Mouse (Mus musculus): Measurements from ENCODE around the gene Rbp1. TPM values are rescaled to one million over a fixed set of nuclear protein-coding genes. Genes with fewer than 3 reads are reported as not detected.

Rbp1 gene
- total RNA-seq, 1 experiment from 2014 or later, result not detected

DNA sequence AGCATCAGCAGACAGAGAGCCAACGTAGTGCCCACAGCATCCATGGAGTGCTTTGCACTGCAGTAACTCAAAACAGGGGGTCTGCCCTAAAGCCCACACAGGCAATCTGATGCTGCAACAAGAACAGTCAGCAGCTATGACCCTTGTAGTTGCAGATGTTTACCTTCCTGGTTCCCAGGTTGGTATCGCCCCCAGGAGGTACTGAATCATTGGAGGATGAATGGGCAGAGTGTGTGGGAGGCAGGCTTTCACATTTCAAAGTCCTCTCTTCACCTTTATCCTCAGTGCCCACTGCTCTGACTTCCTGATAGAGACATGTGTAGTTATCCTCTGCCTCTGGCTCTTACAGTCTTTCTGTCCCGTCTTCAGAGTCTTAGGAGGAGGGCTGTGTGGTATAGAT, 858 bp upstream of the Rbp1 start:
- ATAC-seq (replicated peaks; ENCODE audit: insufficient number of reproducible peaks, low FRiP score, low TSS enrichment, poor library complexity, severe bottlenecking), result no peak

DNA sequence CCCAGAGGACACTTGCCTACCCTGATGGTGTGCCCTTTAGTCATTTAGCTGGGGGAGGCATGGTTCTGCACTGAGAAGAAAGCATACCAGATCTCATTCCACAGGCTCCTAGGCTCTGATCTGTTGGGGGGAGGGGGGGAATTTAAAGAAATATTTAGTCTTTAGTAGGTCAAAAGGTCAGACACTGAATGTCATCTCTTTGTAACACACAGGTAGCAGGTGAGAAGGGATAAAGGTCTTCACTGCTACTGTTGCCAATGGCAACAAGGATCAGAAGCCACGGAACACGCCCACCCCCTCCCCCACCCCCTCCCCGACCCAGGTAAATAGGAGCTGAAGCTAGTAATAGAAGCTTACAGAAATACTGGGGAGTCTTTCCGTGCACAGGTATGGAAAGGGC, 930 bp downstream of the Rbp1 start:
- ATAC-seq (replicated peaks; ENCODE audit: insufficient number of reproducible peaks, low FRiP score, low TSS enrichment, poor library complexity, severe bottlenecking), result no peak

DNA sequence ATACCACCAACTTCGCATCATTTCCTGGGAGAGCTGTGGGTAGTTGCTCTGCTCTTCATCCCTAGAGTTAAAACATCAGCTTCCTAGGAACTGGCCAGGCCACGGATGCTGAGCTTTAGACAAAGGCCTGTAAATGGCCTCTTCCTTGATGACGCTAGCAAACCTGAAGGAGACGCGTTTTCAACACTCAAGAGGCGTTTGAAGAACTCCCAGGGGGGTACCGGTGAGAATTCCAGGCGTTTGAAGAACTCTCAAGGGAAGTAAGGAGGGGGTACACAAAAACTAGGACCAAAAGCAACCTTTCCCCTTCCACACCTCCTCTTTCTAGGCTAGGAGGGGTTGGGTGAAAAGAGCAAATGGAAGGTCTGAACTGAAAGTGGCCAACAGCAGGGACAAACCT, 1.5 kb downstream of the Rbp1 start:
- no peak for ATAC-seq (replicated peaks; ENCODE audit: insufficient number of reproducible peaks, low FRiP score, low TSS enrichment, poor library complexity, severe bottlenecking)

DNA sequence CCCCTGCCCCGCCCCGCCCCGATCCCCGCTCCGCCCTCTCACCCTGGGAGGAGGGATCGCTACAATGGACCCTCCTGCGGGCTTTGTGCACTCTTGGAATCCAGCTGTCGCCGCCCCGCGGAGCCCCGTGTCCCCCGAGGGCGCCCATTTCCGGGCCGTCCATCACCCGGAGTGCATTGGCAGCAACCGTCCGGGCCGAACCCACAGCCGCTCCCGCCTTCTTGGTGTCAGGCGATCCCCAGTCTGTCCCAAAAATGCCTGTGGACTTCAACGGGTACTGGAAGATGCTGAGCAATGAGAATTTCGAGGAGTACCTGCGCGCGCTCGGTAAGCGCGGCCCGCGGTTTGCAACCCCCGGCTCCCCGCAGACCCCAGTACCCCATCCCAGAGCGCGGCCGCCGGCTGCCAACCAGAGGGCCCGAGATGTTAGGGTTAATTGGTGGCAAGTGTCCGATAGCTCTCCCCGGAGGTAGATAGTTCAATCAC, 2.0 kb downstream of the Rbp1 start:
- ATAC-seq (replicated peaks; ENCODE audit: insufficient number of reproducible peaks, low FRiP score, low TSS enrichment, poor library complexity, severe bottlenecking), result no peak

DNA sequence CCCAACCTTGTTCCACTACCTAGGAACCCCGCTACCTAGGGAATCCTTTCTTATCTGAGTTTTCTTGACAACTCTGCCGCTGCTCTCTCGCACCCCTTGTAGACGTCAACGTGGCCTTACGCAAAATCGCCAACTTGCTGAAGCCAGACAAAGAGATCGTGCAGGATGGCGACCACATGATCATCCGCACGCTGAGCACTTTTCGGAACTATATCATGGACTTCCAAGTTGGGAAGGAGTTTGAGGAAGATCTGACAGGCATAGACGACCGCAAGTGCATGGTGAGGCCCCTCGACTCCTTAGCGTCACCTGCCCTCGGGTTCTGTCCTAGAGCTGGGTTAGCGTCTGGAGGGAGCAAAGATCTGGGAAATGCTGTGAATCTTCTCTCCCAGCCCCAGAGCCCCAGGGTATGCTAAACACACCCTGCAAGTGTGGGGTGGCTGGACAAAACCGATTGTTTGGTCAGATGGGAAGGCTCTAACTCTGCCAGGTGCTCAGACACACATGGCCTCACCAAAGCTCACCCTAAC, 2.7 kb downstream of the Rbp1 start:
- ATAC-seq (replicated peaks; ENCODE audit: insufficient number of reproducible peaks, low FRiP score, low TSS enrichment, poor library complexity, severe bottlenecking), result no peak

DNA sequence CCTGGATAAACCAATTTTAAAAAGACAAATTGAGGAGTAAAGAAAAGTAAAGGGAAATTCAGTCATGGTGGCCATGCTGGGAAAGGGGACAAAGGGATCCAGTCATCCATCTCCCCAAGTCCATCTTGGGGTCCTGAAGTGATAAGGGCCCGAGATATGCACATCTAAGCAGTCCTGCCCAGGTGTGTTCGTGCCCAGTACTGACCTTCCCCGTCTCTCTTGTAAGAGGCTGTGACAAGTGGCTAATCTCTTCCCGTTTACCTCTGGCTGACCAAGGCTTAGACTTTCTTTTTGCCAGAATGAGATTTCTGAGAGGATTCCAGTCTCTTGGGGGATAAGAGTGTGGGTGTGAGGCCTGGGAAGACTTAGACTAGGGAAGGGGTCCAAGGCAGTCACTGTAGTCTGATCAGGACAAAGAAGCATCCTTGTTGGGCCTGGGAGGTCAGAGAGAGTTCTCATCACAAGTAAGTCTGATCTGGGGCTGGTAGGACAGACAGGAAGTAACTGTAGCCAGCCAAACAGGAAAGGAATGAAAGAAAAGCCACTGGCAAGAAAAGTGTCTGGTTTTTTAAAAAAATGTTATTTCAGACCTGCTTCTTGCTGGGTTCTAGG, 5.3 kb downstream of the Rbp1 start:
- no peak for ATAC-seq (replicated peaks; ENCODE audit: insufficient number of reproducible peaks, low FRiP score, low TSS enrichment, poor library complexity, severe bottlenecking)

DNA sequence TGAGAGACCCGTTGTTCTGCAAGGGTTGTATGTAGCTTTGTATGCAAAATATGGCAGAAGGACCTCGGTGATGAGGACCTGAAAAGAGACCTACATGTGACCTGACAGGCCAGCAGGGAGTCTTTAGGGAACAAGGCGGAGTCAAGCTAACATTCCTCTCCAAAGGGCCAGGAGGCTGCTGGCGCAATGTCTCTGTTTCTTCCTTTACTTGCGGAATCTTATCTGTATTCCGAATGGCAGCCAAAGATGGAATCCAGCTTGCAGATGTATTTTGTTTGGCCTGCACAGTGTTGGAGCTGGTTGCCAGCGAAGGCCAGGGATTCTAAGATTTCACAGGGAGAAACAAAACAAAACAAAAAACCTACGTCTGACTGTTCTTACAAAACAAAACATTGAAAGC, 6.0 kb downstream of the Rbp1 start:
- no peak for ATAC-seq (replicated peaks; ENCODE audit: insufficient number of reproducible peaks, low FRiP score, low TSS enrichment, poor library complexity, severe bottlenecking)

DNA sequence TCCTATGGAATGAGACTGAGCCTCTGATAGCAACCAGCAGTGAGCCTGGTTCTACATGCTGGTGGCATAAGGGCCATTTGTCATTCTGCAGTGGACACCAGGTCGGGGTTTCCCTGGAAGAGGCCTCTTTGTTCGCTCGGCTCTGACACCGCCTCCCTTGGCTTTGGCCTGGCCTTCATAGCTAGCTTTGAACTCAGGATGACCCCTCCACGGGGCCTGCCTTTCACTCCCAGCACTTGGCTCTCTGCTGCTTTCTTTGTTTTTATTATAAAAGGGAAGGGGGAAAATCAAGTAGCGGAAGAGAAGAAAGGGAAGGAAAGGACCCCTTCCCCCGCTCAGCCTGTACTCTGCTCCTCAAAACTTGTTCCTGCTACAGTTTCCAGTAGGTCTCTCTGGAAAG, 7.0 kb downstream of the Rbp1 start:
- ATAC-seq (replicated peaks; ENCODE audit: insufficient number of reproducible peaks, low FRiP score, low TSS enrichment, poor library complexity, severe bottlenecking), result no peak

DNA sequence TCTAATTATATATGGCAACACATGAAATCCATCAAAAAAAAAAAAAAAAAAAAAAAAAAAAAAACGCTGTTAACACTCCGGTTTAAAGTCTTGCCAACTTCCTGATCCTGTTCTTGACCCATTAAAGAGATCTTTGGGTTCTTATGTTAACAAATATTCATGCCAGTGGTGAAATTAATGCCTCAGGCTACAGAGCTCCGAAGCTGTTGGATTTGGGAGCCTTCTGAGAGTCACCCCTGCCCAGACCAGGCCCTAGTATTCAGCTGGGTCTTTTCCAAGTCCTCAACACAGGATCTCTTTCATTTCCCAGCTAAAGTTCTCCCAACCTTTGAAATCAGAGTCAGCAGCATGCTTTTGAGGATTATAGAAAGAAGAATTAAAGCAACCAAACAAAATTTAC, 7.8 kb downstream of the Rbp1 start:
- ATAC-seq (replicated peaks; ENCODE audit: insufficient number of reproducible peaks, low FRiP score, low TSS enrichment, poor library complexity, severe bottlenecking), result no peak

DNA sequence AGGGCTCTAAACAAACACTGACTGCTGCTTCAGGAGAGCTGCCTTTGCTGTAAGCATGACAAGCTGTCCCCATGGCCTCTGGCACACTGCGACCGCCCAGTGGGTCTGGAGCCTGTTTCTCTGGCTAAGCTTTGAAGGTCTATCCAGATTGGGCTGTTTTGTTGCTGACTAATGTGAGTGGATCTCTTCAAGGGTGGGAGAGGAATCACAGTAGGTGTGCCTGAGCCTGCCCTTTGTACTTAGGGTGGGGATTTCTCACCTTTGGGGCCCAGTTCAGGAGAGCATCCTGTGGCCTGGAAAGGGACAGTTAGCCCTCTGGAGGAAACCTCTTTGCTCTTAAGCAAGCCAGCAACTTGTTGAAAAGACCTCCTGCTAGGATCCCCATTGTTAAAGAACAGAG, 10.3 kb downstream of the Rbp1 start:
- no peak for ATAC-seq (replicated peaks; ENCODE audit: insufficient number of reproducible peaks, low FRiP score, low TSS enrichment, poor library complexity, severe bottlenecking)

DNA sequence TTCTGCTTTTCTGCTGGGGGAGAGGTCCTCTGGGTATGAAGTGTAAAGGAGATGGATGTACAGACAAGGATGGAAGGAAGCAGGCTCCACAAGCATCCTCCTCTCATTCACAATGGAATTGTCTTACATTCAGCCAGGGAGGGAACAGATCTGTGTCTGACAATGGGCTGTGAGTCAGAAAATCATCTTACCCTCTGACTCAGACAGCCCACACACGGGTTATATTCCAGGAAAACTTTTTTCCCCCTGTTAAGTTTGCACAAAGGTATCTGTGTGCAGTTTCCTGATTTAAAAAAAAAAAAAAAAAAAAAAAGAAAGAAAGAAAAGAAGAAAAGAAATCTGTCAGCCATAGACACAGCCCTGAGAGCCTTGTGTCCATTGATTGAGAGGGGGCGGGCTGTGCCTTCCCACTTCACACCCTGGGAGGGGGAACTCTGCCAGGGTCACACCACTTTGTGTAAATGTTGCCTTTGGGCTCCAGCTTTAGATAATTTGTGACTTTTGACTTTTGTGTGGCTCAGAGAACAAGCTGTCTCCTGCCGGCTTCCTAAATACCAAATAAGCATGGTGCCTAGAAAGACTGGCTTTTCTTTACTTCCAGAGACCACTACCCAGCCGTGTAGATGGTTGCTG, 11.3 kb downstream of the Rbp1 start:
- ATAC-seq (replicated peaks; ENCODE audit: insufficient number of reproducible peaks, low FRiP score, low TSS enrichment, poor library complexity, severe bottlenecking), result no peak

DNA sequence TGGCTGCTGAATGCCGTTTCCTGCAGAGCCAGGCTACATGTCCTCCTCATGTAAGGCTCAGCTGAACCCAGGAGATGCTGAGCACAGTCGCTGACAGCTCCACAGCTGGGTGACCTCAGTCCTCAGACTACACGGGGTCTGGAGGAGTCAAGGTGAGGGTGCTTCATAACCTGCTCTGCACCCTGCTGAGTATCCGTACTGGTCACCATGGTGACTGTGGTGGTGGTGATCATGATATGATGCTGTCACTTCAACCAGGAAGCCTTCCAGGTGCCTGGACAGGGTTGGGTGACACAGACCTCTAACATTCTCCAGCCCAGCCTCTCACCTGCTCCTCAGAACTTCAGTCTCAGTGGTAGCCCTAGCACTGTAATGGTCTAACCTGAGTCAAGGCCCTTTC, 15.1 kb downstream of the Rbp1 start:
- ATAC-seq (replicated peaks; ENCODE audit: insufficient number of reproducible peaks, low FRiP score, low TSS enrichment, poor library complexity, severe bottlenecking), result no peak

DNA sequence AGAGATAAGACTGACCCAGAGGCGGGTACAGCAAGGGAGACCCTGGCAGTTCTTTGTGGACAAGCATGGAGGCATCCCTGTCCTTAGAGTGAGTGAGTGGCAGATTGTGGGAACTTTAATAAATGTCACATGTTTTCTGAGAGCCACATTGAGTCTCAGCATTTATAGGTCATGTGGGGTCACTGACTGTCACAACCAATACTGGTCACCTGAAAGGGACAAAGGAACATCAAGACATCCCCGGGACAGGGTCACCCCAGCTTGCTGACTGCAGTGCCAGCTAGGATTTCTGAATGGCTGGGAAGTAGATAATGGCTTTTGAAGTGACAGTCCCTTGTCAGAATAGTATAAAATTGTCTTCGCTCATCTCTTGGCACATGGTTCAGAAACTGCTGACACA, 16.3 kb downstream of the Rbp1 start:
- ATAC-seq (replicated peaks; ENCODE audit: insufficient number of reproducible peaks, low FRiP score, low TSS enrichment, poor library complexity, severe bottlenecking), result no peak

DNA sequence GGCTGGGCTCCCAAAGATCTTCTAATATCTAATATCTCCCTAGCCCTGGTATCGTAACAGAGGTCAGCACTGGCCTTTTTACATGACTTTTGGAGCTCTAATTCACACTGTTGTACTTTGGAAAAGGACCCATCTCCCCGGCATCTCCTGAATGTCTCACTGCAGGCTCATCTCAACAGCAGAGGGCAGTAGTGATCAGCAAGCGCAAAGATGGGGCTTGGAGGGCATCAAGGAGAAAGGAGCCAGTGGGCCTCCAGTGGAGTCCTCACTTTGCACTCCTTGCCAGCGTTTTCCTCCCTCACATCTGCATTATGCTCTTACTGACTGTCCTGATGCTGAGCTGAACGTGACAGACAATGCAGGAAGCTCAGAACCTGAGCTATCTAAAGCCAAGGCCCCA, 19.9 kb downstream of the Rbp1 start:
- ATAC-seq (replicated peaks; ENCODE audit: insufficient number of reproducible peaks, low FRiP score, low TSS enrichment, poor library complexity, severe bottlenecking), result no peak

DNA sequence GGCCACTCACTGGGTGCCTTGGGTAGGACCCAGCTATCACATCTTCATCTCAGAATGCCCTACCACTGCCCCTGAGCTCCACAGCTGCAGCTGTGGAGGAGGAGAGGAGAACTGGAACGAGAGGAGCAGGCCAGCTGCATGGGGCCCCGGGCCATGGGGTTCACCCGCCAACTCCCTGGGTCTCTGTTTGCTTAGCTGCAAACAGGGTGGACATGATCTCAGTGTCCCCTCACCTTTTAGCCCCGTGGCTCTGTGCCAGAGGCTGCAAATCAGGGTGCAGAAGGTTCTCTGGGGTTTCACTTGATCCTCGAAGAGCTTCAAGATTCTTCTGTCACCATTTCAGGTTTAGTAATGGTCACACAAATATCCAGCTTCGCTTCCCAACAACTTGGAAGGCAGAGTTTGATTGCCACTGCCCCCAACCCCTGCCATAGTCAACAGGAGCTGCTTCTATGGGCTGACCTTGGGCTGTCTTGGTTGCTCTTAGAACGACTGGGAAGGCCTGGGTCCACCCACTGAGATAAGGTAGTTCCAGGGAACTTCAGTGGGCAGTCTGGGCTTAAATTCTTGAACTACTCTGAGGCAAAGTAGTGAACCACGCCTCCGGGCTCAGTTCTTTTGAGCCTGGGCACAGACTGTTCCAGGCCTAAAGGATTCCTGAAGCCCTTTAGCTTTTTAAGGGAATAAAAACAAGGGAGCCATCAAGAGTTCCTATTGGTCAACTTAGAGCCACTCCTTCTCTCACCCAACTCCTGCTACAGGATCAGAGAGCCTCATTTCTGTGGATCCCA, 22.8 kb downstream of the Rbp1 start:
- no peak for ATAC-seq (replicated peaks; ENCODE audit: insufficient number of reproducible peaks, low FRiP score, low TSS enrichment, poor library complexity, severe bottlenecking)

DNA sequence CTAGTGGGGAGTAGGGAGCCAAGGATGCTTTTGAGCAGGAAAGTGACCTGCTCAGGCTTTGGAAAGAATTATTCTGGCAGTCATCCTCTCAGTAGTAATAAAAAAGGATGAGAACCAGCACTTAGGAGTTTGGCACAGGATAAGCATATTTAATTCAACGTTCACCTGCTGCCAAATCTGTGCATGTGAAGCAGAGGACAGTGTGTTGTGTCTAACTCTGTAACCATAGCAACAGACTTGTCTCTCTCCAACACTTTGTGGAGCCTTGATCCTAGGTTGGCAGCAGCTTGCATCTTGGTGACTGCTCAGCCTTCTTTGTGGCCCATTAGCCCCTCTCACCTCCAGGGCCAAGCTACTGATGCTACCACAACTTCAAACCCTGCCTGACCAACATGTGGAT, 28.2 kb downstream of the Rbp1 start:
- no peak for ATAC-seq (replicated peaks; ENCODE audit: insufficient number of reproducible peaks, low FRiP score, low TSS enrichment, poor library complexity, severe bottlenecking)

DNA sequence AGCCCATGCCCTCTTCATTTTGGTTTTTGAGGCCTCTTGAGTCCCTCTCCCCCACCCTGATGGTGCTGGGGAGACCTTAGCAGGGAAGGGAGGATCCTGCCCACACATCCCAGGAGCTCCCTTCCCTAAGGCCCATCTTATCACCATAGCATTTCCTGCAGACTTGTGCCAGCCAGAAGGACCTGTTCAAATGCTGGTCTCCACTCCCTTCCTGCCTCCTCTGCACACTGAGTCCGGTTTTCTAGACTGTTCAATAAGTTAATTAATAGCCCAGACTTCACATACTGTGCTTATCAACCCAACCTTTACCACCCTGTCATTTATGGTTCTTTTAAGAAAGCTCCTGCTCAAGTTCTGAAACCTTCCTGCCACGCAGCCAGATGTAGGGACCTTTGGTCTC, 43.9 kb downstream of the Rbp1 start:
- ATAC-seq (replicated peaks; ENCODE audit: insufficient number of reproducible peaks, low FRiP score, low TSS enrichment, poor library complexity, severe bottlenecking), result no peak

DNA sequence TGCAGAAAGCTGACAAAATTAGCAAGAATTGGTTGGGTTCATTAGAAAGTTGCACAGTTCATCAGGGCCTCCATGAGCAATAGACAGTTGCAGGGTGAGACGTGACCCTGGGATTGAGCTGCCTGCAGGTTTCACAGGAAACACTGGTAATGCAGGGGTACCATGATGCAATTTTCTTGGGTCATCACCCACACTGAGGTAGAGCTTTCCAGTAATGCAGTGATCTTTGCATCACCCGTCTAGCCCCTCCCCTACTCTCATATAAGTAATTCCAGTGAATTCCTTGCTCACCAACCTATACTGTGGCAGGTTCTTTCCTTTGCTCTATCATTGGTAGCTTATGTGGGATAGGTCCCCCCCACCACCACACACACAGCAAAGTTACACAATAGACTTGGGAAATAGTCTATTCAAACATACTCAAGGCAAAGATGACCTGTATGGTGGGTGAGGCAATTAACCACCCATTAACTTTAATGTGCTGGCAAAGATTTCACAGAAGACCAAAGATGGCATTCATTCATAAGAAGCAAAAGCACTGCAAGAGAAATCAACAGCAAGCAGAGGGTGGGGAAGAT, 57.5 kb downstream of the Rbp1 start:
- ATAC-seq (replicated peaks; ENCODE audit: insufficient number of reproducible peaks, low FRiP score, low TSS enrichment, poor library complexity, severe bottlenecking), result no peak

DNA sequence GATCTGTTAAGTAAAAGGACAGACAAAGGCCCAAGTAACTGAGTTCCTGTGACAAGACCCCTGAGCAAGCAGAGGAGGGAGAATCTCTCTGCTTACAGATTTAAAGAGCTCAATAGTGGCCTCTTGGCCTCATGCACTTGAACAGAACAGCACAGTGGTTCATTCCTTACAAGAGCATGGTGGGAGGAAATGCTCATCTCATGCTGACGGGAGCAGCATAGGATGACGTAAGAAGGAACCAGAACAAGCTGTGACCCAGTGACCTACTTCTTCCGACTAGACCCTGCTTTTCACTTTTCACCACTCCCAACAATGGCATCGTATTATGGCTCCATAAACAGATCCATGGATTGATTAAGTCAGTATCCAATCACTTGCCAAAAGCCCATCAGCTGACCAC, 59.5 kb downstream of the Rbp1 start:
- no peak for ATAC-seq (replicated peaks; ENCODE audit: insufficient number of reproducible peaks, low FRiP score, low TSS enrichment, poor library complexity, severe bottlenecking)

DNA sequence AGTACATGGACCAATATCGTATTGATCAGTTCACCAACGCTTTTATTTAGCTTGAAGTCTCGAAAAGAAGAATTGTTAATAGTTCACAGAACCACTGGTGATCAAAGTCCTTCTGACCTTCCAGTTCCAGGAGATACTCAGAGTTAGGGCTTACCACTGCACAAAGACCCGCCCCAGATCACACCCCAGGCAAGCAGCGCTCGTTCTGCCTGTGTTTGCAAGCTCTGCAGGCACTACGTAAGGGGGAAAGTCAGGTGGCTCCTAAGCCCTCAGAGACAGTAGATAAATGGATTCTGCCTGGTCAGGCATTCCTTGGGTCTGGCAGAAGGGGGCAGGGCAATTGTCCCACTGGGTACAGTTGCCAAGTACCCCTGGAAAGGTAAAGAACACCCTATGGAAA, 62.3 kb downstream of the Rbp1 start:
- no peak for ATAC-seq (replicated peaks; ENCODE audit: insufficient number of reproducible peaks, low FRiP score, low TSS enrichment, poor library complexity, severe bottlenecking)

Measured in monocyte, adult 5-6 weeks (primary cell).